Mouse (Mus musculus) cerebellum, adult 18-20 months (tissue): Measurements from ENCODE around the gene Rsc1a1.

Source experiments
- DNase-seq, 2 experiments: peaks; one replicate each; pipeline ENCODE4 v3.0.0; 2021

Gene Rsc1a1

GRCm38 (mm10) chr4:141651944-141652343 lies 33.5 kb downstream of the Rsc1a1 start:
- DNase-seq: no peak

- no peak for DNase-seq
Observed at GRCm38 (mm10) chr4:141651286-141651685, 34.1 kb downstream of the Rsc1a1 start.

DNA sequence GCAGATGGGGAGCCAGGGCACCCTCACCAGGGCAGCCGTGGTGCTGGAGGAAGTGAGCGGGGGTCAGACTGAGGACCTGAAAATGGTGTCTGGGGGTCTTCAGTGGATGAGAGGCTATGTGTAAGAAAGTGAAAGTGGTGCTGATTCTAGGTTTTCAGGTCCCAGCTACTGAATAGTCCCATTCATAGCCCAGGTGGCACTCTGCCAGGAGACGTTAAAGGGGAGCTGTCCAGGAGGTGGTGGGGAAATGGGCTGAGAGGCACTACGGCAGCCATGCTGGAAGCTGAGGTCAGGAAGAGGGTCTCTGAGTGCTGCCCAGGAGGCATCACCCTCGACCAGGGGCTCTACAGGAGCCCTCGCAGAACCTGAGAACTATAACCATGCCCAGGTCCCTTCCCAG lies 36.2 kb downstream of the Rsc1a1 start:
- no peak for DNase-seq

DNA sequence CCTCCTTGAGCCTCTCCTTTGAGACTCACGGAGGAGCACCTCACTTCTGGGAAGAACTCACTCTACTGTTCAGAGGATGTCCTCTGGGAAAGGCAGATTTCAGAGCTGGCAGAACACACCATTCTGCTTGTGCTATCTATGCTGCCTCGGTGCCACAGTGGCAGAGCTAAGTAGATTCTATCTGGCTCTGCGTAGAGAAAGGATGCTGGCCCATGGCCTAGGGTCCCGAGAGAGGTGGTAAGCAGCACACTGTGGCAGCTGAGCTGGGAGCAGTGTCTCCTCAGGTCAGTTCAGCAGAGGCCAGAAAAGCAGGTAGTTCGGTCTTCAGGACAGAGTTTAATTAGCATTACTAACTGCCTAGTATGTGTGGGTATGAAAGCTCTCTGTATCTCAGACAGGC lies 37.1 kb downstream of the Rsc1a1 start:
- no peak for DNase-seq

DNA sequence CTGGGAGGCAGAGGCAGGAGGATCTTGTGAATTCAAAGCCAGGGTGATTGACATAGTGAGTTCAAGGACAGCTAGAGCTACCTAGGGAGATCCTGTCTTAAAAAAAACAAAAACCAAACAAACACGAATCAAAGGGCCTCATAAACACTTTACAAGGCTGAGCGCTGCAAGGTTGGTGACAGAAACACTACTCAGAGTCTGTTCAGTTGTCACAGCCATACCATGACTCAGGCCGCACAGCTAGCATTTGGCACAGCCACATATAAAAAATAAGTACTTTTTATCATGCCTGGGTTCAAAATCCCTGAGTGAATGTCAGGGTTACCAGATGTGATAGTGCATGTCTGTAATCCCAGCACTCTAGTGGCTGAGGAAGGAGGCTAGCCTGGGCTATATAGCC lies 38.2 kb downstream of the Rsc1a1 start:
- no peak for DNase-seq

GRCm38 (mm10) chr4:141645988-141646387 lies 39.4 kb downstream of the Rsc1a1 start:
- no peak for DNase-seq

DNA sequence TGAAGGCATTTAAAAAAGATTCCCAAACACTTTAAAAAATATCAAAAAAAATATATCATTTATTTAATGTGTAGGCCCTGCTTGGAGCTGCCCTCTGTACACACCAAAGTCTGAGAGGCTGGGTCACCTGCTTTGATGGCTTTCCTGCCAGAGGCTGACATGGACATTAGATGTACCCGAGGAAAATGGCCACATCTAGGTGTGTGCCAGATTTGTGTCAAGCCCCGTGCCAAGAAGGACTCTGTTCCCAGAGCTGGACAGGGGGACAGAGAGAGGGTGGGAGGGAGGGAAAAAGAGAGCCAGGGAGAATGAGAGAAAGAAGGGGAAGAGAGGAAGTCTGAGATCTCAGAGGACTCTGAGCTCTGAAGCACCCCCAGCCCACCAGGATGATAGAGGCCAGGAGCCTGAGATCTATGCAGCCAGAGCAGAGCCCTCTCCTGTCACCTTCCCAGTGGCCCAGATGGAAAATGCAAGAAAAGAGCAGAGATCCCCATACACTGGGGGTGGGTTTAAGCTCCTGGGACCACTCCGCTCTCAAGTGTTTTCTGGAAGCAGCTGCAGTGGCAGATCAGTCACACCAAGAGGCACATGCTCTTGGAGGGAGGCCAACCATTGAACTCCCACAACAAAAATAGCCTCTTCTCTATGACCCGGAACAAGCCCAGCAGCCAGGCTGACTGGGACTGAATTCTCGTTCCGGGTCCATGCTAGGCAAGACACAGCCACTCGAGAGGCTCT lies 42.1 kb downstream of the Rsc1a1 start:
- peak; percentile 67 to 72 for DNase-seq

- DNase-seq: no peak
Observed at GRCm38 (mm10) chr4:141641961-141642811, 43.2 kb downstream of the Rsc1a1 start.

DNA sequence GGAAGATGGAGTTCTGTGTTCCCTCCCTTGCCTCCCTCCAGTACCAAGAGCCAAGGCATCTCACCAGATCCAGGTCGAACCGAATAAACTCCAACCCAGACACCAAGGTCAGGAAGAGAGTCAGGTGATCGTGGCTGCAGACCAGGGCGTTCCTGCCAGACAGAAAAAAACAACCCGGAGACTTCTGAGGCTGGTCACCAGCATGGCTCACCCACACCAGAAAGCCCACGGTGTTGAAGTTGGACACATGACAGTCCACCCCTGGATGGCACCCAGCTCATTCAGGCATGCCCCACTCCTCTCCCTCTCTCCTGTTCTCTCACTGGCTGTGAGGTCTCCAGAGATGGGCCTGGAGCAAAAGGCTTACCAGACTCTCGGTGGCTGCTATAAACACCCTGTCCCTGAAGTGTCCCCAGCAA lies 44.0 kb downstream of the Rsc1a1 start:
- DNase-seq: no peak

GRCm38 (mm10) chr4:141639474-141639873 lies 45.9 kb downstream of the Rsc1a1 start:
- DNase-seq: no peak

GRCm38 (mm10) chr4:141636693-141637092 lies 48.7 kb downstream of the Rsc1a1 start:
- DNase-seq: peak in 1 of 2 experiments; percentile 53

DNA sequence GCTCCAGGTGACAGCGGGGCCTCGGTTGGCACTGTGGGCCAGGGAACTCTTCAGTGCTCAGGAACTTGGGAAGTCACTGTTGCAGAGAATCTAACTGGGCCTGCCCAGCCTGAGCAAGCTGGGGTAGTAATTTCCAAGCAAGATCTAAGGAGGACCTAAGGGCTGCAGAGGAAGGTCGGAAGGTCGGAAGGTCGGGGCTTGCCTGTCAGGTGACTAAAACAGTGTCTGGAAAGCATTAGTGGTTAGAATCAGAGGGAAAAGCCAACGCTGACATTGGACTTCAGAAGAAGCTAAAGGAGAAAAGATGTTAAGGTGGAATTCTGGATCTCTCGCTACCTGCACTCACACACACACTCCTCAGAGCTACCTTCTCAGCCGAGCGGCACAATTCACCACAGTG lies 49.4 kb downstream of the Rsc1a1 start:
- no peak for DNase-seq
